Mouse (Mus musculus) lung, postnatal 4 days (tissue): ENCODE data around the gene Gramd1a.

Experiments used
- DNase-seq, 2 experiments: peaks; one replicate each; pipeline ENCODE4 v3.0.0; 2021

The Gramd1a gene

DNA sequence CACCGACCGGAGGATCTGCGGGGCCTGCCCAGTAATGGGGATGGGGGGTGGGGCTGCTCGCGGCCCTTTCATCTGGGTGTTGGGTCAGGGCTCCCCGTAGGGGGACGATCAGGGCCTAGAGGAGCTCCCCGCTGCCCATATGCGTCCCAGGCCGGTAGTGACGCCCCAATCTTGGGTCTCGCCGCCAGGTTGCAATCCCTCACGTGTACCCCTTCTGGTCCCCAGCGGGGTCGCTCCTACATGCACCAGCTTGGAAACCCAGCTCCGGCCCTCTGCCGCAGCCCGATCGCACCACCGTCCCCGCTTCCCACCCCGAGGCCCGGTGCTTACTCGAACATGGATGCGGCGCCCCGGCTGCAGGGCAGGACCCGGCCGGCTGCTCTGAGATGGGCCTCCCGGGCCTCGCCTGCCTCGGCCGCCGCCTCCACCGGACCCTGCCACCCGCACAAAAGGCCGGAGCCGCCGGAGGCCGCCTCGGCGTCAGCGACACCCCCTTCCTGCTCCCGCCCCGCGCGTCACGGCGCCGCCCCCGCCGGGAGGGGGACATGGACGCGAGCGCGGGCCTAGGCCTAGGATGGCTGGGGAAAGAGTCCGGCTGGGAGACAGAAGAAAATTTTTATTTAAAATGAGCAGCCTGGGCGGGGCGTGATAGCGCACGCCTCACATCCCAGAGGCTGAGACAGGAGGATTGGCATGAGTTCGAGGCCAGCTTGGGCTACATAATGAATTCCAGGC lies 5.0 kb downstream of the Gramd1a start:
- peak; percentile 92 to 96 for DNase-seq

DNA sequence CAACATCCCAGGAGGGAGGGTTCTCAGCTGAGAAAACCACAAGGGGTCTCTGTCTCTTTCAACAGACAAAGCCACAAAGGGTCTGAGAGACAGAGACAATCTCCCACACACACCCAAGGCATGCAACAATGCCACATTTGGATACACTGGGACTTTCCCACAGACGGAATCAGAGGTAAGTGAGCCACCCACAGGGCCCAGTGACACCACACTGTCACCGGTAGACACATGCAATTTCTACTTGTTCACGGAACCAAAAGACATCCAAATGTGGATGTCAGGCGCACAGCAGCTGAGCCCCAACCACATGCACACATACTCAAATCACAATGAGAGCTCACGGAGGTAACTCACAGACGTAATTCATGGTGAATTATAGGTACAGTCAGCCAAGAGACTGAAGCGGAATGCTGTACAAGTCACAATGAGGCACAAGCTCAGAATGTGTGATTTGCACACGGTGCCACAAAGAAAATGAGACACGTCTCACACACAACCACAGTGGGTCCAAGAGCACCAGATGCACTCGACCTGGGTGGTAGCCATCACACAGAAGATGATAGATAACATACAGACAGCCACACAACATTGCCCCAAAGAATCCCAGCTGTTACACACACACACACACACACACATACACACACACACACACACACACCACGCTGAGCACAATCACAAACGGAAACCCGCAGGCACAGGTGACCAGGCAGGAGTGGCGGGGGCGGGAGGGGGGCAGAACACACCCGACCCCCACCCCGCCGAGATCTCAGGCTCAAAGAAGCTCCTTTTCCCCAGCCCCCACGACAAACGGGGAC lies 5.7 kb downstream of the Gramd1a start:
- DNase-seq, result peak in 1 of 2 experiments; percentile 27

DNA sequence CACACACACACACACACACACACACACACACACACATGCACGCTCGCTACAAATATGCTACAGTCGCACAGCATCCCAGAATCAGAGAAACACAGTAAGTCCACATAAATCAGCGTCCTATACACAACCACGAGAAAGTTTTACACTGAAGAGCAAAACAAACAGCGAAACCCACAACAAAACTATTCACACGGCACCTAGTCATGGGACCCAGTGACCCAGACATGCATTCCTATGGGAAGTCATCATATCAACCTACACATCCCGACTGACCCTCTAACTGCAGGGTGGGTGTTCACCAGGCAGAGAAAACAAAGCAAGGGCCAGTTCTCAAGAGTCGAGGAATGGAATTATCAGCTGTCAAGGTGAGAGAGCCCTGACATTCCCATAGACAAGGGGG lies 6.4 kb downstream of the Gramd1a start:
- DNase-seq, result no peak

DNA sequence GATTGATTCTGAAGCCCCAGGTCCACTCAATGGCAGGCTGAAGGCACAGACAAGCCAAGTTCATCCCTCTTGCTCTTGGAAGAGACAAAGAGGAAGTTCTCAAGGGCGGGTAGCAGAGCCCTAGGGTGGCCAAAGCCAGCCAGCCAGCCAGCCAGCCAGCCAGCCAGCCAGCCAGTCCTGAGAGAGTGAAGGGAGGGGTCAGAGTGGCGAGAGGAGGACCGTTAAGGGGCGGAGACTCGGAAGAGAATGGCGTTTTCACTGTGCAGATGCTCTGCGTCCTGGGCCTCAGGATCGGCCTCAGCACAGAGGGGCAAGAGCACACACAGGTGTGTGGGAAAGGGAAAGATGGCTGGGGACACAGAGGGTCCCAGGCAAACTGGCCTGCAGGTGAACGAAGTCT lies 6.9 kb downstream of the Gramd1a start:
- DNase-seq, result peak; percentile 74 to 78

DNA sequence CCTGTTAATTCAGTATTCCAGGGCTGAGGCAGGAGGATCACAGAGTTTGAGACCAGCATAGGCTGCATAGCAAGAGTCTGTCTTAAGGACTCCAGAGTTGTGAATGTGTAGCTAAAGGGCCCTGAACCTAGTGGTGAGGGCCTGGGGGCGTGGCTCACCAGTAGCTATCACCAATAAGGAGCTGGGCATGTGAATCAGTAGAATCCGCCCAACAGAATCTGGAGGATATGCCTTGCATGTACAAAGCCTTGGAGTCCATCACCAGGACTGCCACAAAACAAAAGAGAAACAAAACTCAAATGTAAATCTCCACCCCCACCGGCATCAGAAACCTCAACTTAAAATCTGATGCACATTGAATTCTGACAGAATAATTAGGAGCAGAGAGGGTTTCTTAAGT lies 7.6 kb downstream of the Gramd1a start:
- no peak for DNase-seq

DNA sequence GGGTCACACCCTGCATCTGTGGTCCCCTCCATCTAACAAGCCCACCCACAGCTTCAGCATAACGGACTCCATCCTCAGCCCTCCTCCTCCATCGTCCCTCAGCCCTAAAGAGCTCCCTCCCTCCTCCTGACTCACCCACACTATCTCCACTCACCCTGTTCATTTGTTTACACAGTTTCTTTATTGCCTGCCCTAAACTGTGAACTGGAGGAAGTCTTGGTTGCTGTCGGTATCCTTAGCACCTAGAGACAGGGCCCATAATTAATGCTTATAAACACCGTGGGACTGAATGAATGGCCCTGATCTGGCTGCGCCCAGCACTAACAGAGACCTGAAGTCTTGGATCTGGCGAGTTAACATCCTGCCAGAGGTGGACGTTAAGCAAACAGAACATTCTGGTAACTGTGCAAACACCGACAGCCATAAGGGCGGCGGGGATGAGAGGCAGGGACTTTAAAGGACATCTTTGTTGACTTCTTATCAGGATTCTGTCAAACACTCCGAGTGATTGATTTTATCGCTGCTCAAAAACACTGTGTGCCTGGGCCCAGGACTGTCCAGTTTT lies 10.0 kb downstream of the Gramd1a start:
- peak; percentile 33 to 56 for DNase-seq

DNA sequence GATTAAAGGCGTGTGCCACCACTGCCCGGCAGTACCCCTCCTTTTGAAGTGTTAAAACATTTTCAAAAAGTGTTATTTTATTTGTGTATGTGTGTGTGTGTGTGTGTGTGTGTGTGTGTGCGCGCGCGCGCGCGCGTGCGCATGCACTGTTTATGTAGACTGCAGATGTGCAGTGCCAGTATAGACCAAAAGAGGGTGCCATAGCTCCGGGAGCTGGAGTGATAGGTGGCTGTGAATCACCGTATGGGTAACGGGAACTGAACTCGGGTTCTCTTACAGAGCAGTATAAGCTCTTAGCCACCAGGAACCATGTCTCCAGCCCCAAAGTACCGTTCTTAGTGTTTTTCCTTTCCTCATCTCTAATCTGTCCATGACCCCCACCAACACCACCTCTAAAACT lies 10.8 kb downstream of the Gramd1a start:
- no peak for DNase-seq

DNA sequence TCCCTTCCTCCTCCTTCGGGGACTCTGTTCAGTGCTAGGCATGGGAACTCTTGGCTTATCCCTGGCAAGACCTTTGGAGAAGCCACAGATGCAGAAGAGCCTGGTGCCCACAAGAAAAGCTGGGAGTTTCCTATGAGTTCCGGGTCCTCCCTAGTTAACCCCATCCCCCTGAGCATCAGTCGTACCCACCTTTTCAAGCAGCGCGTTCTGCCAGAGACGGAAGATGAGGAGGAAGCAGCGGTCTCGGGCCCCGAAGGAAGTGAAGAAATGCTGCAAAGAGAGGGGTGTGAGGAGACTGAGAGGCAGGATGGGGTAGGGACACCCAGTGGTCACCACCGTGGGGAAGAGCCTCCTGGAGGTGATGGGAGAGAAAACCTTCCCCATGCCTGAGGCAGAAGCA lies 14.8 kb downstream of the Gramd1a start:
- no peak for DNase-seq

DNA sequence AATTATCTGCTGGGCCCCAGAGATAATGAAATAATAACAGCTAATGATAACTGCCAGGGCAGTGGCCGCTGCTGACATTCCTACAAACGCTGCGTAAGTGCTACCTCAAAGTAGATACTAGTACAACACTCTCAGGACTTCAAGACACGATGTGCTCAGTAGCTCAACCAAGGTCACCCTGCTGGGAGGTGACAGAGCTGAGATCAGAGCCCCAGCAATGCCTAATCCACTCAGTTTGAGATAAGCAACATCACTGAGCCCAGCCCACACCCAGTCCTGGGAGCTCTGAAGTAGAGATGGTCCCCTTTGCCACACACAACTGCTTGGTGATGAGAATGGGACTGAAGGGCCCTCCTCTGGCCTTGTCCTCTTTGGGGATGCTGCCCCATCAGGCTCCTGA lies 15.4 kb downstream of the Gramd1a start:
- DNase-seq, result no peak

DNA sequence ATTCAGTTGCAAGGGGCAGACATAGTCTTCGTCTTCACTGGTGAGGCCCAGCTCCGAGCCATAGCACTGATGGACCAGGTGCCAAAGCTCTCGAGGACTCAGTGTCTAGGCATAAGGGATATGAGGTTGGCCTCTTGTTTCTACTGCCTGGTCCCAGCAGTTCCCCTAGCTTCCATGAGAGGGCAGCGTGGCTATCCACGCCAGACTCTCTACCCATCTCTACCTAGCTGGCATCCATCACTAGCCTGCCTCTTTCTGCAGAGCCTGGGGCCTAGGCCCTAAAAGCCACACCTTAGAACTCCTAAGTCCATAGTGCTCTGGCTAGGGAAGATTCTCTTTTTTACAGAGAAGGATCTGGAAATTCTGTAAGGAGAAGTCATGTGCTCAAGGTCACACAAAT lies 15.9 kb downstream of the Gramd1a start:
- peak; percentile 61 to 78 for DNase-seq

DNA sequence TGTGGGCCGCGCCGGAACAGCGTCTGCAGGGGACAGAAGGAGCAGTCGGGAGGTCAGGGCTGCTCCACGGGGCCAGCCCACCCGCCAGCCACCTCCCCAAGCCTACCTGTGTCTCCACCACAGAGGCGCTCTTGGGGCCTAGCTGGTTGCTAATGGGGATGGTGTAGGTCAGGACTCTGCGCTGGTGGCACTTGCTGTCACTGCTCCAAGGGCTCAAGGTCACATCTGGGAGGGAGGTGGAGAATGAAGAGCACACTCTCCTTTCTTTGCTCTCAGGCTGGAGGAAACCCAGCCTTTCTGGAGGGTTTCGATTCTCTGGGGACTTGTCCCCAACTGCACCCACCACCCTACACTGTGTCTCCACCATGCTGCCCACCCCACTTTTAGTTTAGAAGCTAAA lies 20.0 kb downstream of the Gramd1a start:
- DNase-seq, result no peak

DNA sequence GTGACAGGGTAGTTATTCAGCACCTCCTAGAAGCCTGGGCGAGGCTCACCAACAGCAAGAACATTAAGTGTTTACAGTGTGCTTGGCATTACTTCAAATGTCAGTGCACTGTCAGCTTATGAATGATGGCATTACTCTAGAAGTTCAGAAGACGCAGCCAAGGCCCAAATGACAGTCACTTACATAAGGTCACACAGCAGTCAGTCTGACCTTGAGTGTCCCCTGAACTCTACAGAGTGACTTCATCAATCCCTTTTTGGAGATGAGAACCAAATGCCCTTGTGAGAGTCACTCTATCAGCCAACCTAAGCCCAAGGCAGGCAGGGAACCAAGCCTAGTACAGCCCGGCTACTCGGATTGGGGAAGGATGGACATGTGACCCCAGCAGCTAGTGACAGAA lies 23.8 kb downstream of the Gramd1a start:
- DNase-seq, result no peak

DNA sequence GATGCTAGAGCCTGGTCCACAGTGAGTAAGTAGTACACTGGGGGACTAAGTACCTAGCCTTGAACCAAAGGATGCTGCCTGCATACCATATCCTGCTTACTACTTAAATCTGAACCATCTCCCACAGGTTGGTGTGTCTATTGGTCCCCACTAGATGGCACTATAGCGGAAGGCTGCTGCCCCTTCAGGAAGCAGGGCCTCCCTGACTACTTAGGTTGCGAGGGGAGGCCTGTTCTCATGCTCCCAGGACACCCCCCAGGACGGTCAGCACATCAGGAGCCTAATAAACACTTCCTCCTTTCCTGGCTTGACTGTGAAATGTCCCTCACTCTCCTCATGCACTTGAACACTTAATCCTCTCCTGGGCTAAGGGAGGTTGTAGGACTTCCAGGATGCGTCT lies 24.9 kb downstream of the Gramd1a start:
- peak; percentile 50 to 74 for DNase-seq

DNA sequence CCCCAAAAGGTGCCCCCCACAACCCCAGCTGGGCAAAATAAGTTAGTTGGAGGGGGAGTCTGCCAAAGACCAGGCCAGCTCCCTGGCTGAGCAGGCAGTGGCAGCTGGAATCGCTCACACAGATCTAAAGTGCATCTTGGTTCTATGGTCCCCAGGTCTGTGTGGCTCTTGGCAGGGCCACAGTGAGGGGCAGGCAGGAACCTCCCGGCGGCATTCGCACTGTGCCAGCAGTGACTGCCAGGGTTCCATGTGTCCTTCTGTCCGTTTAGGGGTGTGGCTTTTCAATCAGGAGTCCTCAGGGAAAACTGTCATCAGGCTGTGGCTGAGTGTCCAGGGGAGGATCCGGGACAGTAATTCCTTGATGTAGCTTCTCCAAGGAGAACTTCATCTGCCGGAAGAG lies 25.5 kb downstream of the Gramd1a start:
- no peak for DNase-seq

DNA sequence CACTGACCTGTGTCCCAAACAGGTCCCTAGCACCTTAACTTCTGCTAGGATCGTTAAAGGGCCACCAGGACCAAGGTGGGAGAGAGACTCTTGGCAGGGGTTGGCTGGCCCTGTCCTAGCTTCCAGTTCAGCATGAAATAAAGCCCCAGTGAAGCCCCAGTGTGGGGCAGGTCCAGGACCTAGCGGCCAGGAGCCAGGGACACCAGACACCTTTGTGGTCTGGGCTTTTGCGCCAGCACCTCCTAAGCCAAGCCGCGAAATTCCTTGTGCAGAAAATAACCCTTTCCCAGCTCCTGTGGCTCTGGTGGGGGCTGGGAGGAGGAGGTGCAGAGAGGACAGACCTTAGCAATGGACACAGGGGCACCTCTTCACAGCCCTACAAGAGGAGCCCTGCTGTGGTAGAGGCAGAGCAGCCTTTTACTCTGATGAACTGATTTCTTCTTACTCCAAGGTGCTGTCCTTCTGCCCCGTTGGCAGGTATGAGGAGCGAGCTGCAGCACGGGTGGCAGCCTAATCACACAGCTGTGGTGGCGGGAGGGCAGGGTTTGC lies 27.5 kb downstream of the Gramd1a start:
- DNase-seq, result no peak

DNA sequence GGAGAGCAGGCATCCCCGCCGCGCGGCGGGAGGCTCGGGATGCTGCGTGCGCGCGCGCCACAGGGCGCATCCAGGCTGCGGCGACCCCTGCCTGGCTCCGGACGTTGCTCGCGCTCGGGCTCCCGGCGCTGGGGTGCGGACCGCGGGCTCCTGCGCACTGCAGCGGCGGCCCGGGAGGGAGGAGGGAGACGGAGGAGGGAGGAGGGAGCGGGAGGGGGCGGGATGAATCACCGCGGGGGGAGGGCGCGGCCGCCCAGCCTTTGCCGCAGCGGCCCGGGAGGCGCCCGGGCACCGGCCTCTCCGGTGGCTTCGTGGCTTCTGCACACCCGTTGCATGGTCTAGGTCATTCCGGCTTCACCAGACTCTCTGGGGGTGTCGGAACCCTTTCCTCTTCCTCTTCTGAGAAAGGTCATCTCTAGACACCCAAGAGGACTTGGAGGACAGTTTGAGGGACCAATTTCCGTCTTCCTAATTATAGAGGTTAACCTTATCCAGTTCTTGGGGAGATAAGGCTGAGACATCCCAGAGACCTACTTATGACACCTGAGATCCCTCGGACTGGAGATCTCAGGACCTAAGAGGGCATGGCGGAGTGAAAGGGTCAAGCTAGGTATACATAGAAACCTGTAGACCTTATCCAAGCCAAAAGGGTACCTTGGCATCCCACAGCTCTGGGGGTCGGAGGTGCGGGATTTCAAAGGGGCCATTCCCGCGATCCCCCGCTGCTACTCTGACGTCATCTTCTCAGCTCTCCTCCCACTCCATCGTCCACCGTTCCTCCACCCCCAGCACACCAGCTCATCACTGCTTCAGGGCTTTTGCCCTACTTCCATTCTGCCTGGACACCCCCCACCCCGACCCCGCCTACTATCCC lies 28.6 kb downstream of the Gramd1a start, which contains the start of gene Scn1b:
Gene Scn1b (minus strand): TSS at position 153 of the 874 bp plus-strand sequence.
- DNase-seq, result peak; percentile 43 to 59

DNA sequence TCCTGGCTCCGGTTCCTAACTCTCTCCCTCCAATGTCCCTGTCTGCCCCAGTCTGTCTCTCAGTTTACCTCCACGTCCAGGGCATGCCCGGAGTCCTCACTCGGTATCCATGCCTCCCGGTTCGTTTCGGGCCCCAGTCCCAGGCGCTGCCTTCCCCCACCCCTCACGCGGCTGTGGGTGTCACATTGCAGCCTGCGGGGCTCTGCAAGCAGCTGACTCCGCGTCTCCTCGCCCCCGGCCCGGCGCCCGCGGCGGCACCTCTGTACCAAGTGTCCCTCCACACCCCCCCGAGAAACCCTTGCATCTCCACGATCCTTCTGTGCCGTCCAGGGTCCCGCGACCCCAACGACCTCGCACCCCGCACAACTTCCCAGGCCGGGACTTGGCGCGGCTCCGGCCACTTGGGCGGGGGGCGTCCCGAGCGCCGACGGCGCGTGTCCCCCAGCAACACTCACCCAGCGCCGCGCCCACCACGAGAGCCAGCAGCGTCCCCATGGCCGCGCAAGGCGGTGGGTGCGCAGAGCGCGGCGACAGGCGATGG lies 29.4 kb downstream of the Gramd1a start:
- no peak for DNase-seq

DNA sequence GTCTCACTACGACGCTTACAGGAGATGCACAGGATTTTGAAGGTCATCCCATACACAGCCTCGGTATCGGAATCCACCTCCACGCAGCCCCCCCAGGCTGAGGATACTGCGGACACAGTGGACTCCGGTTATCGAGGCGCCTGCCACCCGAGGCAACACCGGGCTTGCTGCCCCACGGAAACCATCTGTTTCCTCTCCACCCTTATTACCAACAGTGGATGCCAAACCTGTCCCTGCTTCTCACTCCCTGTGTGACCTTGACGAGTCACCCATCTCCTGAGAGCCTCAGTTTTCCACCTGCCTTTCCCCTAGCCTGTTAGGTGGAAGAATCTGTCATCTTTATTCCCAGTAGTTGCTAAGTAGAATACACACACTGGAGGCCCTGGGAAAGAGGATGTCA lies 30.6 kb downstream of the Gramd1a start:
- DNase-seq, result no peak

DNA sequence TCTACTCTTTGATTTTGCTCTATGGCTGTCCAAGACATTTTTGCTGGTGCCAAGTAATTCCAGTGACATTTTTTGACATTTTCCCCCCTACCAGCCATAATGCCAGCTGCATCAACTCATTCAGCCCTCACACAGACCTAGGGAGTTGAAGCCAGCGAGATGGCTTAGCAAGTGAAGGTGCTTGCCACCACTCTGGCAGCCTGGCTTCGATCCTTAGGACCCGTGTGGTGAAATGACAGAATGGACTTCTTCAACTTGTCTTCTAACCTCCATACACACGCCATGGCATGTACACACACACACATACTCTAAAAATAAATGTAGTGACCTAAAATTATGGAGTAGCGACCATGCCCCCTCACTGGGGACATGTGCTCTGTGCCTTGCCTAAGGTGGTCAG lies 31.3 kb downstream of the Gramd1a start:
- no peak for DNase-seq

DNA sequence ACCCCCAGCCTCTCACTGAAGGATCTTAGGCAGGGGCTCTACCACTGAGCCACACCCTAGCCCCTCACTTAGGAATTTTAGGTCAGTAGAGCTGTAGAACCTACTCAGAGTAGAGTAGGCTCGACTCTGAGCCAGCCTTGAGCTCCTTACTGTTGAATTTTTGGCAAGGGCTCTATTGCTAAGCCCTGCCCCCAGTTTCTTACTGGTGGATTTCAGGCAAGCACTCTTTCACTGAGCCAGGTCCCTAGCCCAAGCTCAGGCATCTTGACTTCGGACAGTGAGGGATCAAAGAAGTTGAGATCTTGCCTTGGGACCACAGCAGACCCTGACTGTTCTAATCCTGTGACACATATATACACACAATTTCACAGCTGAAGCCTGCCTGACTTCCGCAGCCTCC lies 32.0 kb downstream of the Gramd1a start:
- DNase-seq, result no peak

DNA sequence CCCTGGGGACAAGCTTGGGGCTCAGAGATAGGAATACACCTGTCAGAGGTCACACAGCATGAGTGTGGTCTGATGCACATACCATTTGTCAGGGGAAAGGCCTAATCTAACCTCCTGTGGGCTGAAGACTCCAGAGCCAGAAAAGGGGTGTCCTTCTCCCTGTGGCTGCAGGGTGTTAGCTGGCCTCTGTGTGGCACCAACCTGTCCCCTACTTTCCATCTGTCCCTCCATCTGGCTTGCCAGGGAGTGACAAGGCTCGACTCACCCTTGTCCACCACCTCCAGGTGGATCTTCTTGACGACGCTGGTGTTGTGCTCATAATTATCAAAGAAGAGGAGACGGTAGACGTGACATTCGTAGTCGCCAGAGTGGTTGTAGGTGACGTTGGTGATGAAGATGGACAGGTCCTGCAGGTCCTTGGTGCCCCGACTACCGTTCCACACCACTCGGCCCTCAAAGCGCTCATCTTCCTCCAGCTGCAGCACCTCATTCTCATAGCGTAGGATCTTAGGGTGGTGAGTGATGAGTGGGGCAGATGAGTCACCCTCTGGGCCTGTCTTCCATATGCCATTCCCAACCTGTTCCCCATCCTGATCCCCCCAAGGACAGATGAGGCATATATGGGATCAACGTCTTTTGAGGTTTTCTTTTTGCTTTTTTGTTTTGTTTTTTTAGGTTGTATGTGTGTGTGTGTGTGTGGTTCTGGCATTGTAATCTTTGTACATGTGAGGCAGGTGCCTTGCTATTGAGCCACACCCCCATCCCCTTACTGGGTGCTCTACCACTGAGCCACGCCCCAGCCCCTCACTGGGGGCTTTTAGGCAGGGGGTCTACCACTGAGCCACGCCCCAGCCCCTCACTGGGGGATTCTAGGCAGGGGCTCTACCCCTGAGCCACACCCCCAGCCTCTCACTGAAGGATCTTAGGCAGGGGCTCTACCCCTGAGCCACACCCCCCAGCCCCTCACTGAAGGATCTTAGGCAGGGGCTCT lies 32.8 kb downstream of the Gramd1a start:
- DNase-seq, result no peak
